Mouse (Mus musculus) liver, embryonic 14.5 days (tissue): ENCODE data around the gene Ift74.

Source experiments
- CTCF ChIP-seq: IDR thresholded peaks from 2 replicates; pipeline ENCODE4 v1.5.1; 2016; ENCODE audit warnings: antibody characterized with exemption, low read depth, control low read depth
- EP300 ChIP-seq: IDR thresholded peaks from 2 replicates; pipeline ENCODE4 v1.6.1; 2016; ENCODE audit warnings: antibody characterized with exemption, low read depth

DNA sequence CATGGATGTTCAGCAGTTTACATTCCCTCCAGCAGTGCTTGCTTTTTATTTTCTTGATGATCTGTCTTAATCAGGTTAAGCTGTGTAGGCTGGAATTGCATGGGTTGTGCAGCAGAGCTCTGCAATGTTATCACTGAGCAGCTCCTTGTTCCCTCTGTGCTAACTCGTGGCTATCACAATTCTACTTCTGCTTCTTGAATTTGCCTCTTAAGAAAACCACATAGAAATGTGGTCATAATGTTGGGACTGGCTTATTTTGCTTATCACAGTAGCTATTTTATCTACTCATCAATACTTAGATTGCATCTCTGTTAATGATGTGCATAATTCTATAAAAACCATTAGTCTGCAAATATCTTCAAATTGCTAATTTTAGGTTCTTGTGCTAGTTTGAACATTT is 67.7 kb downstream of the Ift74 start:
- TF ChIP-seq CTCF (no peak), EP300 (no peak)
